Mouse (Mus musculus): ENCODE data around the gene Get4. TPM values are rescaled to one million over a fixed set of nuclear protein-coding genes. Genes with fewer than 3 reads are reported as not detected.

Get4 gene
- polyA plus RNA-seq, 1 experiment: 99.1 TPM

GRCm38 (mm10) chr5:139241022-139241761 lies 10.9 kb upstream of the Get4 start:
- DNase-seq (ENCODE audit: low read depth): no peak

GRCm38 (mm10) chr5:139243384-139243783 lies 8.7 kb upstream of the Get4 start:
- no peak for DNase-seq (ENCODE audit: low read depth)

GRCm38 (mm10) chr5:139247767-139248166 lies 4.4 kb upstream of the Get4 start:
- DNase-seq (ENCODE audit: low read depth): no peak

- DNase-seq (ENCODE audit: low read depth): no peak
Observed at GRCm38 (mm10) chr5:139248846-139249245, 3.3 kb upstream of the Get4 start.

GRCm38 (mm10) chr5:139251279-139251678 lies 845 bp upstream of the Get4 start:
- no peak for DNase-seq (ENCODE audit: low read depth)

GRCm38 (mm10) chr5:139251736-139252080 lies 416 bp upstream of the Get4 start:
- no peak for DNase-seq (ENCODE audit: low read depth)

GRCm38 (mm10) chr5:139252910-139253245 lies 754 bp downstream of the Get4 start:
- no peak for DNase-seq (ENCODE audit: low read depth)

GRCm38 (mm10) chr5:139253301-139253741 lies 1.2 kb downstream of the Get4 start:
- DNase-seq (ENCODE audit: low read depth): no peak

- DNase-seq (ENCODE audit: low read depth): no peak
Observed at GRCm38 (mm10) chr5:139254938-139255337, 2.8 kb downstream of the Get4 start.

- no peak for DNase-seq (ENCODE audit: low read depth)
Observed at GRCm38 (mm10) chr5:139255777-139256176, 3.7 kb downstream of the Get4 start.

GRCm38 (mm10) chr5:139256211-139256765 lies 4.2 kb downstream of the Get4 start:
- no peak for DNase-seq (ENCODE audit: low read depth)

GRCm38 (mm10) chr5:139257265-139257664 lies 5.1 kb downstream of the Get4 start:
- no peak for DNase-seq (ENCODE audit: low read depth)

- DNase-seq (ENCODE audit: low read depth): no peak
Observed at GRCm38 (mm10) chr5:139257818-139258217, 5.7 kb downstream of the Get4 start.

- no peak for DNase-seq (ENCODE audit: low read depth)
Observed at GRCm38 (mm10) chr5:139258371-139259035, 6.4 kb downstream of the Get4 start.

- DNase-seq (ENCODE audit: low read depth): no peak
Observed at GRCm38 (mm10) chr5:139259853-139260252, 7.7 kb downstream of the Get4 start.

- DNase-seq (ENCODE audit: low read depth): no peak
Observed at GRCm38 (mm10) chr5:139261403-139261802, 9.3 kb downstream of the Get4 start.

GRCm38 (mm10) chr5:139267661-139268060 lies 15.5 kb downstream of the Get4 start:
- no peak for DNase-seq (ENCODE audit: low read depth)

- no peak for DNase-seq (ENCODE audit: low read depth)
Observed at GRCm38 (mm10) chr5:139270806-139271521, 18.8 kb downstream of the Get4 start.

- no peak for DNase-seq (ENCODE audit: low read depth)
Observed at GRCm38 (mm10) chr5:139271994-139272554, 19.9 kb downstream of the Get4 start.

GRCm38 (mm10) chr5:139277287-139277686 lies 25.2 kb downstream of the Get4 start:
- no peak for DNase-seq (ENCODE audit: low read depth)

- no peak for DNase-seq (ENCODE audit: low read depth)
Observed at GRCm38 (mm10) chr5:139281373-139282112, 29.4 kb downstream of the Get4 start.

GRCm38 (mm10) chr5:139282191-139282590 lies 30.1 kb downstream of the Get4 start:
- DNase-seq (ENCODE audit: low read depth): no peak

All from gonadal fat pad, adult 2 months (tissue).